Mouse (Mus musculus): Measurements from ENCODE around the gene 6430548M08Rik.

6430548M08Rik gene

DNA sequence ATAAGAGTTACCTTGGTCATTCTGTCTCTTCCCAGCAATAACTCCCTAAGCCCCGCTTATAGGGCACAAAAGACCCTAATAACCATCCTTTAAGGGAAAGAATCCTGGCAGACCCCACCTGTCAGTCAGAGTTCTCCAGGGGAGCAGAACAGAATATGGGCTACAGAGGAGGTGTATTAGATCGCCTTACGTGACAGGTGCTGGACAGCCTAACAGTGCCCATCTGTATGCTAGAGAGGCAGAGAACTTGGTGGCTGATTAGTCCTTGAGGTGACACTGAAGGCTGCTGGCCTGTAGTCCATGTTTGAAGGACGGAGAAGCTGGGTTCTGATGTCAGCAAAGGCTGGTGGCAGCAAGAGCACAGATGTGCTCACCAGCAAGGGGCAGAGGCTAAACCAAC, 3.0 kb upstream of the 6430548M08Rik start:
- no peak for DNase-seq

- no peak for DNase-seq
These were observed 2.6 kb upstream of the 6430548M08Rik start for GRCm38 (mm10) chr8:120111382-120111781.

DNA sequence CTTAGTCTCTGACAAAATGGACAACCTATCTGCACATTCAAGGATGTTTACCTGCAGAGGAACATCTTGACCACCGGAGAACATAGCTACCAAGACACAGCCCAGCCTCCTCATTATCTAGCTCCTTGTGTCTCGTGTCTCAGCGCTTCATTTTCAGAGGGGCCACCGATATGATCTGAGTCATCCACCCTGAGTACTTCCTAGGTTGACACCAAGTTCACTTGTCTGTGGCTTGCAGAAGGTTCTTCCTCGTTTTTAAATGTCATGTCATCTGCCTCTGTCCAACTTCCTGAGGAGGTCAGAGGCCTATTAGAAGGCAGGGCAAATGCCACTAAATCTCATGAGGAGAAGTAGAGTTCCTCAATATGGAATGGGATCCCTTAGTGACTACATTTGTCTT, 1.4 kb upstream of the 6430548M08Rik start:
- no peak for DNase-seq

DNA sequence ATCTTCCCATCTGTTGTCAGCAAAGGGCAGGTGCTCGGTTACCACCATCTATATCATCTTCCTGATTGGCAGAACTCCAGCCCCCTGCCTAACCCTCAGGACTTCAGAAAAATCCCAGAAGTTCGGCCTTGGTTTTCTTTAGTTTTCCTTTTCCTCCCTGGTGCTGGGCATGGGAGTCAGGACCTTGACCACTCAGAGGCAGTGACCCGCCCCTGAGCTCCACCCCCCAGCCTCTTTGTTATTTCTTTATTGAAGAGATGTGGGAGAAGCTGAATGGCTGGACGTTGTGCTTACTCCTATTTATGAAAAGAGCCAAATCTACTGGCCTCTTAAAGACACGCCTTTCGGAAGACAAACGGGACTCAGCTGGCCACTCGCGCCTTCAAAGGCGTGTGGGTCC, 646 bp upstream of the 6430548M08Rik start:
- no peak for DNase-seq

DNA sequence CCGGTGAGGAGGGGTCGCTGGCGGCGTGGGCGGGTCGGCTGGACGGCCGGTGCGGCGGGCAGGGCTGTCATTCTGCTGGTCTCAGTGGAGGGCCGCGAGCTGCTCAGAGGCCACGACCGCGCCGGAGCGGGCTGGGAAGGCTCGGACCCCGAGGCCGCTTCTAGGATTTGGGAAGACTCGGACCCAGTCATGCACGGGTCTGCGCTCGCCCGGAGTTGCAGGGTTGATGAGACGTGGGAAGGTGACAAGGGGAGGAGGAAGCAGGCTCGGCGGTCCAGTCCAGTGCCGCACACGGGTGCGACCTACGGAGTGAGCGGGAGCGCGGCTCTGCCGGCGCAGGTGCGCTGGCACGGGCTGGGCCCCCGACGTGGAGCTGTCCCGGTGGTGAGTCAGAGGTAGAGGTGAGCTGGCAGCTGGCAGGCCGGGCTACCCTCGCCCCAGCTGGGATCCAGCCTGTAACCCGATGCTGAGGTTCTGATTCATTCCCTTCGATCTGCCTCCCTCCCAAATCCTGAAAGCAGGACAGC, 426 bp downstream of the 6430548M08Rik start:
- DNase-seq: no peak

DNA sequence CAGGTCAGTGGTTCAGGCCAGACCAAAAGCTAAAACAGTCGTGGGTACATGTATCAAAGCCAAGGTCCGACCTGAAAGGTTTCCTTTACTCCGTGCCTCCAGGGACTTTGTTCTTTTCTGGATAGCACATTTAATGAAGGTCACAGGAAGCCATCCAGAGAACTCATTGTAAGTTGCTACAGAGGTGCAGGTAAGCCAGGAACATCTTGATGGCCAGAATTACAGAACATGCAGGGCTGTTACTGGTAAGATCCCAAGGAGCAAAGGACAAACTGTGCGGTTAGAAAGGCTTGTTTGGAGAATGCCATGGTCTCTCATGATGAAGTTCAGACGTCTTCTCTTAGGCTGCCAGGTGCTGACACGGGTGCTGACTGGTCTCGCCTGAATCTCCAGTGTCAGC, 2.6 kb downstream of the 6430548M08Rik start:
- no peak for DNase-seq

DNA sequence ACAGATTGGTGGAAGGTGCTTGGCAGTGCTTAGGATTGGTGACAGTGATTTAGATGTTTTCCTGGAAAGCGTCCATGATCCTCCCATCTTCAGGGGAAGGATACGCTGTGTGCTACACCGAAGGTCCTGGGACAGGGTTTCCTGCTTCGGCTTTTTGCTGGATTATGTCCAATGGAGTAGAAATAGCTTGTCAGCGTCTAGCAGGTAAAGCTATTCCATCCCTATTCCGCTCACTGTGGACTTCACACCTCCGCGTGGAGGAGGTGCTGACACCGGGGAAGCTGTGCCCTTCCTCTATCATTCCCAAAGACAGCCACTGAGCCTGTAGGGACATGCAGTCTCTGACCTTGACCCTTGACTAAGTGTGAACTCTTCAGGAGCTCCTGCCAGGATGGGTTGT, 4.2 kb downstream of the 6430548M08Rik start:
- DNase-seq: no peak

DNA sequence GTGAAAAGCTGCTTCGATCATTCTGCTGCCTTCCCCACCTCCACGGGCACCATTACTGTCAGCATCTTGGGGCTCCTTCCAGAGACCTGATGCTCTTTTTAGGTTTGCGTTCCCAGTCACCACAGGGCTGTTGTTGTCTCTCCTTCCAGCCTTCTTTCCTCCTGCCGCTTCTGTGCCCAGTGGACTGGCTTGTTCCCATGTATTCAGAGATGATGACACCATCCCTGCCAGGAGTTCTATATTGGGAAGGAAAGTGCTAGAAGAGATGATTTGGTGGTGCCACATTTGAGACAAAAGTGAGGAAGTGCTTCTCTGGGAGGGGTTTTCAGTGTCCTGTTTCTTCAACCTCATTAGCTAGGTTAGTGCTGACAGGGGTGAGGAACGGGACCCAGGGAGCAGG, 4.9 kb downstream of the 6430548M08Rik start:
- no peak for DNase-seq

DNA sequence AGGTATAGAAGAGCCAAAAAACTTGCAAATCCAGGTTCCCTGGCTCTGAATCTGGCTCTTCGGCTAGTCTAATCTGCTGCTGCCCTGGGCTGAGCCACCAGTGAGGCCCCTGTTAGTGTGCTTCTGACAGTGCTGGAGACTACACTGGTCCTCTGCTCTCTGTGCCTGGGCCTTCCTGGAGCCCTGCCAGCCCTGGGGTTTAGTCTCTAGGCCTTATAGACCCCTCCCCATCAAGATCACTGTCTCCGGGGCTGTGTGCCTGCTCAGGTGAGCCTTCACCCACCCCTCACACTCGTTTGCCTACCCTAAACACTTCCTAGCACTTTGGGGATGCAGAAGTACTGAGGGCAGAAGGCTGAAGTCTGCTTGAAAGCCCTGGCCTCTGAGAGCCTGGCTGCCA, 5.5 kb downstream of the 6430548M08Rik start:
- no peak for DNase-seq

DNA sequence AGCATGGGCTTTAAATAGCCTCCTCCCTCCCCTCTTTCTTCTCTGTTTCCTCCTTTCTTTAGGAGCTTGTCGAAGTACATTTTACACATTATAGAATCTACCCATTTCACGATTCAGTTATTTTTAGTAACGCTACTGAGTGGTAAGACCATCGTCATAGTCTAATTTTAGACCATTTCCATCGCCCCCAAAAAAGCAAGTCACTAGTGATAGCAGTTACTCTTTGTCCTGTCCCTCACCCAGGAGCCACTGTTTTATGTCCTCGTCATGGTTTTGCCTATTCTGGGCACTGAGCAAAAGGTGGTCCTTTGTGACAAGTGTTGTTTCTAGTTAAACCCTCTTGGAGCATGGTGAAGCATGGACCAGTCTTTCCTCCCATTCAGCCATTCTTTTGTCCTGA, 6.0 kb downstream of the 6430548M08Rik start:
- DNase-seq: no peak

GRCm38 (mm10) chr8:120120951-120121350, 7.0 kb downstream of the 6430548M08Rik start:
- no peak for DNase-seq

DNA sequence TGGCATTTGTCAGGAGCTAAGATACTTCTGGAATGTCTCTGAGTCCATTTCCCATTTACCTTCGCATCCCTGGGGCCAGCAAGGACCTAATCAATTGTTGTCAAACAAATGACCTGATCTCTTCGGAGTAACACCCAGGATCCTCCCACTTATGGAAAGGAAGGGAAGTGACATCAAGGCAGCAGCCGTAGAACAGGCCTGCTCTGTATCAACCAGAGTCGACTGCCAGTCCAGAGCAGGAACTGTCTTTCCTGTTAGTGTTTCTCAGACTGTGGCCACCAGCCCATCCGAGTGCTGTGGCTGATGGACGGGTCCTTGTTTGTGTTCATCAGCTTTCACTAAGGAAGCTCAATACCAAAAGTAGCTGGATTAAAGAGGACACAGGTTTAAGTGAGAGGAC, 10.3 kb downstream of the 6430548M08Rik start:
- DNase-seq: no peak

DNA sequence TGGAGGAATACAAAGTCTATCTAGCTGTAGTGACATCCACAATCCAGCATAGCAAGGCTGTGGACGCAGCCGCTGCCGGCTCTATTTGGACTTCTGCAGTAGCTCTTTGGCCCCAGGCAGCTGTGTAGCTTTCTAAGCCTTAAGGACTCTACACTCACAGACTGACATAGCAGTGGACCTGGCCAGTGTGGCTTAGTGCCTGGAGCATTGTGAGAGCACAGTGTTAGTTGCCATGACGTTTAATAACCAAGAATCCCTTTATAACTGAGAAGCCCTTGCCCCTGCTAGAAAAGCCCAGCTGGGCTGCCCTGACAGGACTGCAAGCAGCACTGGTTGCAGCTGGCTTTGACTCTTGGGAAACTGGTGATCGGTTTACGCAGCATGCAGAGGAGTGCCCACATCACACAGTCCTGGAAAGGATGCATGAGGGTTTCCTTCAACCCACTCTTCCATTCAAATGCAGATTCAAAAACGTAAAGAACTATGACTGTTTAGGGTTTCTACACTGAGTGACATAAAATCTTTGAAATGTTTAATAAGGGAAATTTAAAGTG, 11.0 kb downstream of the 6430548M08Rik start:
- no peak for DNase-seq

GRCm38 (mm10) chr8:120126357-120127161, 12.6 kb downstream of the 6430548M08Rik start:
- no peak for DNase-seq

- no peak for DNase-seq
These were observed 15.6 kb downstream of the 6430548M08Rik start for GRCm38 (mm10) chr8:120129547-120129946.

DNA sequence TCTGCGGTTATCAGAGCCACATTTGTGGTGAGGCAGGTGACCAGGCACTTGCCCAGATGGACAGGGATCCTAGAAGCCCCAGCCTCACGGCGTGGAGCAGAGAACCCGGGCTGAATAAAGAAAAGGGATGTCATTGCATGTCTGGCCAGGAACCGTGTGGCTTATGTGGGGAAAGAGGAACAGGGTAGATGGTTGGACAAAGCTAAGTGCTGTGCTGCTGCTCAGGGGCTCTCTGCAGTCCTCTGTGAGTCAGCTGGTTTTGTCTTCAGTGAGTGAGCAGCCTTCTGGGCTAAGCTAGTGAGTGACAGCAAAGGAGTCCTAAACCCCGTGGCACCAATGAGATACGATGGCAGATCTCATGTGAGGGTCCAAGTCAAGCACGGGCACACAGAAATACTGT, 17.2 kb downstream of the 6430548M08Rik start:
- no peak for DNase-seq

DNA sequence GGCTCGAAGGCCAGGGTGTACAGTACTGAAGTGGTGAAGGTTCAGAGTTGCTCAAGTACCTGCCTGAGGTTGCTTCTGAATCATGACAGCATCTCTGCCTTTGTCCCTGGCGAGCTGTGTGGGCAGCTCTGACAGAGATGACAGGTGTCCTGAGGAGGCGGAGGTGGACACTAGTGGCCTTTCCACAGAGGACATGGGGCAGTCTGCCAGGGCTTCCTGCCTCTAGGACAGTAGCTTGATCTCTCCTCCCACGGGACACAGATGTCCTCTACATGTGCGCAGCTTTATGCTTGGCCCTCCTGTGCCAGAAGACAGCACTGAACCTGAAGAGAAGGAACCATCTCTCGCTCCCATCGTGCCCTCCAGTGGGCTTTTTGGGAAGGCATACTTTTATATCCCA, 19.2 kb downstream of the 6430548M08Rik start:
- no peak for DNase-seq

- DNase-seq: no peak
These were observed 21.7 kb downstream of the 6430548M08Rik start for GRCm38 (mm10) chr8:120135687-120136086.

GRCm38 (mm10) chr8:120136618-120137017, 22.7 kb downstream of the 6430548M08Rik start:
- DNase-seq: no peak

GRCm38 (mm10) chr8:120138958-120139357, 25.0 kb downstream of the 6430548M08Rik start:
- no peak for DNase-seq

- DNase-seq: no peak
These were observed 26.8 kb downstream of the 6430548M08Rik start for GRCm38 (mm10) chr8:120140769-120141168.

- DNase-seq: no peak
These were observed 30.1 kb downstream of the 6430548M08Rik start for GRCm38 (mm10) chr8:120143911-120144651.

- no peak for DNase-seq
These were observed 30.8 kb downstream of the 6430548M08Rik start for GRCm38 (mm10) chr8:120144652-120145301.
